Mouse (Mus musculus) erythroblast, embryonic 14.5 days (primary cell): ENCODE measurements around the gene Nme8.

ENCODE experiments used
- GATA1 ChIP-seq: IDR thresholded peaks from 2 replicates; pipeline ENCODE4 v1.6.1; 2012; ENCODE audit warnings: low read length, inconsistent platforms, mixed read lengths
- TAL1 ChIP-seq: IDR thresholded peaks from 3 replicates; pipeline ENCODE4 v1.6.1; 2012; ENCODE audit warnings: low read length, inconsistent platforms, mixed read lengths

GRCm38 (mm10) chr13:19626473-19626872, 71.1 kb downstream of the Nme8 start:
- TF ChIP-seq TAL1 (no peak), GATA1 (no peak)
